Mouse (Mus musculus) layer of hippocampus, postnatal 25 days (tissue): ENCODE results near the gene Rapgef3. TPM values are rescaled to one million over a fixed set of nuclear protein-coding genes. Genes with fewer than 3 reads are reported as not detected.

Experiments used
- DNase-seq, 2 experiments: peaks; one replicate each; pipeline ENCODE4 v3.0.0; 2022; ENCODE audit warnings: mixed read lengths in 2 of 2, low spot score in 1 of 2; ENCODE audit errors: extremely low spot score in 1 of 2
- total RNA-seq, 2 experiments: library from RNA; stranded (reverse); gene quantifications; 2 replicates each; pipeline ENCODE4 v1.2.3; 2021

Rapgef3 gene
- 10 to 100 TPM; 36.3 to 40.3 TPM for total RNA-seq

DNA sequence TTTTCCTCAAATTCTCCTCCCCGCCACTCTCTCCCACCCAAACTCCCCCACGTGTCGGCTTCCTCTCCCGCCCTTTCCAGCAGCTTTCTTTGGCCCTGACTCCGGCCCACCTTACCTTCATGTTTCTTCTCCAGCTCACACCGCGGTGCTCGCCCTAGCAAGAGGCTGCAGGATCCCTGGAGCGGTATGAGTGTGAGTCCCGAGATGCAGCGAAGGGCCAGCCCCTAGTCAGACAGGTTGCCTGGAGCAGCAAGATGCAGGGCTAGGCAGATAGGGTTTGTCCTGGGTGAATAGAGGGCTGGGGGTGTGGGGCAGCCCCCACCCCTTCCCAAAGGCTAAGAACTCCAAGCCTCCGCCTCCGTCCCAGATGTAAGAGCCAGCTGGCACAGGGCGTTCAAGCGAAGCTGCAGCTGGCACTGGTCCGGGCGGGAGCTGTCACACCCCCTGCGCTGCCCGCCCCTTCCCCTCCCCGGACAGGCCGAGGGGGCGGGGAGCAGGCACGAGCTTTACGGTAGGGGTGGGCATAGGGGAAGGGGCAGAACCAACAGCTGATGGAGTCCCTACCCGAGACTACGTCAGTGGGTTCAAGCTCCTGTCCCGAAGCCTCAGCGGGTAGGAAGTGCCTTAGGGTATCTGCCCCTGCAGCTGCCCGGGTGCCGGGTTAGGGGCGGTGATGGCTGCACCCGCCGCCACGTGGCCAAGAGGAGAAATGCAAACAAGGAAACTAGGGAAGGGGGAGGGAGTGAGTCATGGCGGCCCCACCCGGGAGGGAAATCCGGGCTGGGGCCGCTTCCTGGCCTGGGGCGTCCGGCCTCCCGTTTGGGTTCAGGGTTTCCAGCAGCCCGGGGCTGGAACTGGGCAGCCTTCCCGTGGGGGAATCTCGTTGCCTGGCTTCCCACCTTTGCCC, at the start of gene Rapgef3:
TSS of gene Rapgef3 (minus strand) at position 693 of the 907 bp plus-strand sequence.
- DNase-seq = peak; percentile 67 to 74

DNA sequence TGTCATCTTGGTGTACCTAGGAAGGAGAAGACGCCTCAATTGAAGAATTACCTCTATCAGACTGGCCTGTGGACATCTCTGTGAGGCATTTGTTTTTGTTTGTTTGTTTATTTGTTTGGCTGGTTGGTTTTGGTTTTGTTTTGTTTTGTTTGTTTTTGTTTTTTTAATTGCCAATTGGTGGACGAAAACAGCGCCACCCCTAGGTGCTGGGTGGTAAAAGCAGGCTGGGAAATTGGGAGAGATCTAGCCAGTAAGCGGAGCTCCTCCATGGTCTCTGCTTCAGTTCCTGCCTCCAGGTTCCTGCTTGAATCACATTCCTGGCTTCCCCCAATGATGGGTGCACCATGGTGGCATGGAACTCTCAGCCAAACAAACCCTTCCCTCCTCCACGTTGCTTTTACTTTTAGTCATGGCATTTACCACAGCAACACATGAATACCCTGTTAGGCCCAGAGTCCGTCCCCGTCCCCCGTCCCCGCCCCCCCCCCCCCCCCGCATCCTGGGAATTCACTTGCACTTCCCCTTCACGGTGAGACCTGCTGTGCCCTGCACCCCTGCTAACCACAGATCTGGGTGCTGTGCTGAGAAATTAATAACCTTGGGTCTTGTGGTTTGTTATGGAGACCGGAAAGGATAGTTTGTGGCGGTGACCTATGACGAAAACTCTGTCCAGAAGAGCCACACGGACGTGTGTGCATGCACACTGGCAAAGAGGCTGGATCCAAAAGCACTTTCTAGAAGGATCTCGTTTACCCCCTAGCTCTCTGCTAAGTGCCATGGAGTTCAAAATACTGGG, 48.6 kb upstream of the Rapgef3 start:
- DNase-seq = no peak

DNA sequence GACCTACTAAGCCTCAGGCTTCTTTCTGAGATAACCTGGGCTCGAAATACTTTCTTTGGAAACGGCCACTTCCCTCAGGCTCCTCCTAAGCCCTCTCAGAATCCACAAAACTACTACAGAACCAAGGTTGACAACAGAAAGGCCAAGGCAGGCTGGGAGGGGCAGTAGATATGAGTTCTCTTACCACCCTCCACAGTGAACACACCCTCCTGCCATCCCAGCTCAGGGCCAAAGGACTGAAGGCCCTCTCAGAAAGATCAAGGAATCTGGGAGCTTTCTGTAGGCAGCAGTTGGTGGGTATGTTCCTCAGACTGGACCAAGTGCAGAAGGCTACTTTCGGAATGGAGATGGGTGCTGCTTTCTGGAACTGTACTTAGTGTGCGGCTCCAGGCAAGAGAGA, 47.5 kb upstream of the Rapgef3 start:
- DNase-seq = no peak

DNA sequence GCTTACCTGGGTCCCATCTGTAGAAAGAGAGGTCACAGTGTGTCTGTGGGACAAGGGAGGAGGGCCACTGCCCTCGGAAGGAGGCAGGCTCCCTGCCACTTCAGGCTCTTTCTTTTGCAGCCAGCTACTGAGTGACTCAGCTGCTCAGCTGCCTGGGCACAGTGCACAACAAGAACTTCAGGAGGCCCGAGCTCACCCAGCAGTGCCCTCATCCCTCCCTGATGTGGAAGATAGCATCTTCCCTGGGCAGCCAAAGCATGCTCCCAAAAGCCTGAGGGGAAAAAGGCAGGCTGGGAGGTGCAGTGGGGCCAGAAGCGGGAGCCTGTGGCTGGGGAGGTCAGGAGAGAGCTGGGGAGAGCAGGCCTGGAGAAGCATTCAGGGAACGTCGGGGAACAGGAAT, 46.9 kb upstream of the Rapgef3 start:
- DNase-seq = no peak

DNA sequence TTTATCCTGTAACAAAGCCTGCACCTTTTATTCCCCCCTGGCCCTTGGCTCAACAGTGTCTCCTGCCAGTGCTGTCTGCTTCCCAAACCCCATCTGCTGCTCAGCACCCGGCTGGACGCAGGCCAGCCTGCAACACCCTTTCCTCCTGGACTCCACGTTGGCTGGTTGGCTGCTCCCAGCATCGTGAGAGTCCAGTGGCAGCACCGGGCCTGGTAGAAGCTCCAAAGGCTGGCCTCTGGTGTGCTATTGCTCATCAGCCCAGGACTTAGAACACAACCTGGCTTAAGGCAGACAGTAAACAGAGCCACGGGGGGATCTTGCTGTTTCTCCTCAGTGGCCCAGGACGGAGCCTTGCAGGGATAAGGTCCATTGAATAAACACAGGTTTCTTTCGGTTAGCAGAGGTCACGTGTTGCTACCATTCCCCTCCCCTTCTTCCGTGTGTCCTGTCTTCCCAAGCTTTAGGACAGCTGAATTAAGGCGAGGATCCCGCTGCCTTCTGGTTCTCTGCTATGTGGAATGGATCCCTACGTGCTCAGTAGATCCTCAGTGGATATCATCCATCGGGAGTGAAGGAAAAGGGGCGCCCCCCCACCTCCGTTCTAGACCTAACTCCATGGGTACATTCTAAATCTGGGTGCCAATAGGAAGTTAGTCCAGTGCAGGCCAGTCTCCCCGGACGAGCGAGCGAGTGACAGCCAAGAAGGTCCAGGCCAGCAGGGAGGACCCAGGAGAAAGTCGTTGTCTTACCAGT, 45.9 kb upstream of the Rapgef3 start:
- no peak for DNase-seq

DNA sequence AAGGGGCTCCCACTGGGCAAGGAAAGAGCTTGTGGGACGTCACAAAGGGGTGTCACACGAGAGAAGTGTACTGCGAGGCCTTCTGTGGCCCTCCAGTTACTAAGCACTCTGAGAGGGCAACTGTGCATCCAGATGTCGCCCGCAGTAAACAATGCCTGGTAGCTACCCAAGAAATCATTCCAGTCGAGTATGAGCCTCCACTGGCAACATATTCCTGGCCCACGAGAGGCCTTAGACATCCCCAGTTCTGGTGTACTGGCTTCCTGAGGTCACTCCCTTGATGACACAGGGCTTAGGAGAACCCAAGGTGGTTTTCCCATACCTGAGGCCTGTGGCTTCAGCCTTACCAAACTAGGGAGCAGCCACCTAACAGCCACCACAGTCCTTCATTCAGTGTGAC, 45.1 kb upstream of the Rapgef3 start:
- DNase-seq = no peak

DNA sequence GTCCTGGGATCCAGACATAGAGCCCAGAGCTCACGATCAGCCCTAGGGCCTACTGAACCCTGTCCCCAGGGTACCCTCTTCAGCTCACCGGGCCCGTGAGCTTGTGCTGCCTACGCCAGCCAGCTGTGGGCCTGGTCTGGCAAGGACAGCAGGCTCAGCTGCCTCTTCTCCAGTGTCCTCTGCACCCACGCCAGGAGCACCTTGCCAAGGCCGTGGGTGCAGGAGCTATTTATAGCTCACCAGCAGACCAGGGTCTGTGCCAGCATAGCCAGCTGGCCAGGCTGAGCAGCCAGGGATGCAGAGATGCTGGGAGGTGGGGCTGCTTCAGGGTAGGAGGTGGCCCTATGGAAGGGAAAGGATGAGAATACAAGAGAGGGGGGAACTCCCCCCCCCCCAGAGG, 44.4 kb upstream of the Rapgef3 start:
- peak; percentile 55 to 66 for DNase-seq

DNA sequence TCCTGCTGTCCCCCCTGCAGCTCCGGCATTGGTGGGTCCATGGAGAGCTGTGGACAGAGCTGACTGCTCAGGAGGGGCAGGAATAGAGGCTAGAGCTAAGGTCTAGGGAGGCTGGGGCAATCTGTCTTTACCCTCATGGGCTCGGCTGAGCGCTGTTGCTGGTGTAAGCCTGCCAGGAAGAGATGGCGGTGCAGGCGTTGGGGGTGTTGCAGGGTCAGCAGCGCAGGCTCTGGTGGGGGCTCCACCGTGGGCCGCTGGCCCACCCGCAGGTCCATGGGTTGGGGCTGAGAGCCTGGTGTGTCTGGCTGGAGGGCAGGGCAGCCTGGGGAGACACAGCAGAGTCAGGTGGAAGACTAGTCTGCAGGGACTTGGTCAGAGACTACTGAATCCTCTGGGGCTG, 43.5 kb upstream of the Rapgef3 start:
- DNase-seq = no peak

DNA sequence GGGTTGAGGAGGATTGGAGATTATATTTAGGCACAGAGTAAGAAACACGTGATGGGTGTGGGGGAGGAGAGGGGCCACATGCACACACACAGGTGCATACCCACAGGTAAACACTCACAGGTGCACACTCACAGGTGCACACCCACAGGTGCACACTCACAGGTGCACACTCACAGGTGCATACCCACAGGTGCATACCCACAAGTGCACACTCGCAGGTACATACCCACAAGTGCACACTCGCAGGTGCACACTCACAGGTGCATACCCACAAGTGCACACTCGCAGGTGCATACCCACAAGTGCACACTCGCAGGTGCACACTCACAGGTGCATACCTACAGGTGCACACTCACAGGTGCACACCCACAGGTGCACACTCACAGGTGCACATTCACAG, 42.6 kb upstream of the Rapgef3 start:
- no peak for DNase-seq

DNA sequence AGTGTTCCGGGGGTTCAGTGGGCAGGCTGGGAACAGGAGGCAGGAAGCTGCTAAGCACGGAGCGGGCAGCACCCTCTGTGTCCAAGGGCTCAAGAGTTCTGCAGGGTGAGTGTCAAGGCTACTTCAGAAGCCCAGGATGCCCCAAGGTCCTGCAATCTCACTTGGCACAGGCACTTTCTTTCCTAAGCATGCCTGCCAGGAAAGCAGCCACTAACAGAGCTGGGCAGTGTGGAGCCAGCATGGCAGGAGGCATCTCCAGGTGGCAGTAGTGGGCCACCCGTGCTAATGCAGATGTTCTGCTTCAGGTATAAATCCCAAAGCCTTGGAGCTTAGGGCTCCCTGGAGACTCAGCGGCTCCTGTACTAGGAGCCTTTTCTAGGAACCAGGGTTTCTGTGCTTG, 42.2 kb upstream of the Rapgef3 start:
- DNase-seq = no peak

DNA sequence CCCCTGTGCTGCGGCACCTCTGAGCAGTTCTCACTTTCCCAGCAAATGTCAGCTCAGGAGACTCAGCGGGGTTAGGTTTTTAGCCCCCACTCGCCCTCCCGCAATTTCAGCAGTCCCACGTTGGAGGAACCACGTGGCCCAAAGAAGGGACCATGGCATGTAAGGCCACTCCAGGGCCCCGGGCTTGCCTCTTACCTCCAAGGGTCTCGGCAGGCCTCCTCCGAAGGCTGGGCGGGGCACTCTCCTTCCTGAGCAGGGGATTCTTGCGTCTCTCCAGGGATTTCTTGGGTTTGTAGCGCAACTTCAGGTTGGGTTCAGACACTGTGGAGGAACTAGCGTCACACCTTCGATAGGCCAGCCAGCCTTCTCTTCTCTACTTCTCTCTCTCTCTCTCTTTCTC, 41.4 kb upstream of the Rapgef3 start:
- DNase-seq = no peak

DNA sequence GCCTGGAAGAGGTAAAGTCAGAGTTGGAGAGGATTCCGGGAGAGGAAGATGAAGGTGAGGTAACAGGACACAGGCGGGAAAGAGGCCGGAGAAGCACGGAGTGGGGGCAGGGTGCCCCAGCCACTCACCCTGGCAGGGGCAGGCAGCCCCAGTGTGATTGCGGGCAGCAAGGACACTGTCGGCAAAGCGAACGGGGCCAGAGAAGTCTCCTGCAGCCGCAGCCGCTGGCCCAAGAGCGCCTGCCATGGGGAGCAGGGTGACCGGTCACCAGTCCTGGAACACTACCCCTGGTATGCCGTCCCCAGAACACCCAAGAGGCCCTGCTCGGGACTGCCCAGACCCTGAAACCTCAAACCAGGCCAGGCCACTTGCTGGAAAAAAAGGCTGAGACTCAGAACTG, 40.8 kb upstream of the Rapgef3 start:
- no peak for DNase-seq

DNA sequence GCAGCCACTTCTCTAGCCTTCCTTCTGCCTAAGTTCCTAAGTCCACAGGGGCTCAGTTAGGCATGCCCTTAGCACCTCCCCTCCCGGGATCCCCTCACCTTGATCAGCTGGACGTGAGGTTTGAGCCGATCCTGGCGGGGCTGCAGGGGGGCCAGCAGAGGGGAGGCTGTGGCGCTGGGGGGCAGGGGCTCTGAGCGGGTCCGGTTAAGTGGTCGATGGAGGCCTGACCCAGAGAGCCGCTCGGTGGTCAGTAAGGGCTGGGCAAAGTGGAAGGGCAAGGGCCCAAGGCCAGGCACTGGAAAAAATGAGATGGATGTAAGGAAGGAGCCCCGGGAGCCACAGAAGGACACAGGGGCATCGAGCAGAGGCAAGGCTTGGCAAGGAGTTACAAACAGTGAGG, 40.1 kb upstream of the Rapgef3 start:
- no peak for DNase-seq

DNA sequence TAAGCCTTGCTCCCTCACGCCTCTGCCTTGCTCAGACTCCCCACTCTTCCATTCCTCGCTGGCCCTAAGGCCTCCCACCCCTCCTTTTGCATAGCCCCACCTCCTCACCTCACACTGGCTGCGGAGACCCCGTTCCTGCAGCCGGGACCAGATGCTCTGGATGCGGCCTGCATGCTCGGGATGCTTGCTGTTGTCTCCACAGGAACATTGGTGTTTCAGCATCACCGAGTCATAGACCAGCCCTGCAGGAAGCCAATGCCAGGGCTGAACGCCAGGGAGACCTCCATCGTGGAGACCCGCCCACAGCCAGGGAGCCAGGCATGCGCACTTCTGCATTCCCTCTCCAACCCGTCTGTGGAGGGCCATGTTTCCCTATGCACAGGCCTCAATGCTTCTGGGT, 34.8 kb upstream of the Rapgef3 start:
- no peak for DNase-seq

DNA sequence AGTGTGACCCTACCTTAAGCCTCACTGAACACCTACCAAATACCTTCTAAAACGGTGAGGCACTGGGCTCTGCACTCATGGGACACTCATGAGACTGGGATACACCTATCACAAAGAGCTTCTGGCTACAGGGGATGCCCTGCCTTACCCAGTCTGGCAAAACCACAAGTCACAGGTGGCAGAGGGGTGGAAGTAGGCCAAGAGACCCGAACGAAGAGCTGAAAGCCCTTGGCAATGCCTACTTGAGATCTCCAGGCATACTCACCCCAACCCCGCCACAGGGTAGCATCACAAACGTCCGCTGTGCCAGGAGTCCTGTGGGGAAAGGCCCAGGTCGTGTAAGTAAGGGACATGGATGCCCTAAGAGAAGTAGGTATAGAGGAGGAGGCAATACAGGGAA, 34.0 kb upstream of the Rapgef3 start:
- DNase-seq = no peak

DNA sequence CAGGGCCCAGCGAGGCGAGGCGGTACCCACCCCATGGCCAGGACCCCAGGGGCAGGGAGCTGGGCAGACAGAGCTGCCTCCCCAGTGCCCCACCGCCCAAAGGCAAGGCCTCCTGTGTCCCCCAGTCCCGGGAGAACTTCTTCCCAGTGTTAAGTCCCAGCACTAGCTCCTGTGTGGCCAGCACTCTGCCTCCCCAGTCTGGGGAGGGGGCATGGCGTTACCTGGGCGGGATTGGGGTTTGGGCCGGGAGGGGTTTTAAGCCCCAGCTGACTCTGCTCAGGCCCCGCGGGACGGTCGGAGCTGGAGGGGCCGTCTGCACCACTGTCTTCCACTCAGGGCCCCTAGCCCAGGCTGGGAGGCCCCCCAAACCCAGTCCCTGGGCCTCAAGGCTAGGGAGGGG, 33.1 kb upstream of the Rapgef3 start:
- DNase-seq = no peak

DNA sequence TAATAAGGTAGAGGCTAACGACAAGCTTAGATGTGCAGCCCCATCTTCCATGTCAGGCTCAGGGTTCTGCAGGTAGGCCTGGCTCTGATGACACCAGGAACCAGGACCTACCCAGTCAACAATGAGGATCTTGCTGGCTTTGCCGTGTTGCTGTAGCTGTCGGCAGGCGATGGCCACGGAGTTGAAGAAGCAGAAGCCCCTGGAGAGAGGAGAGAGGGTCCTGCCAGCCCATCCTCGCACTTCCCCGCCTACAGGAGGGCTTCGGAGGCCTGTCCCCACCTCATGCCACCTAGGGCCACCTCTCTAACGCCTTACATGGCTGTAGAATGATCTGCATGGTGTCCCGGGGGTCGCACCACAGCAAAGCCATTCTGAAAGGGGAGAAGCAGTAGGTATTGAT, 31.7 kb upstream of the Rapgef3 start:
- DNase-seq = no peak

DNA sequence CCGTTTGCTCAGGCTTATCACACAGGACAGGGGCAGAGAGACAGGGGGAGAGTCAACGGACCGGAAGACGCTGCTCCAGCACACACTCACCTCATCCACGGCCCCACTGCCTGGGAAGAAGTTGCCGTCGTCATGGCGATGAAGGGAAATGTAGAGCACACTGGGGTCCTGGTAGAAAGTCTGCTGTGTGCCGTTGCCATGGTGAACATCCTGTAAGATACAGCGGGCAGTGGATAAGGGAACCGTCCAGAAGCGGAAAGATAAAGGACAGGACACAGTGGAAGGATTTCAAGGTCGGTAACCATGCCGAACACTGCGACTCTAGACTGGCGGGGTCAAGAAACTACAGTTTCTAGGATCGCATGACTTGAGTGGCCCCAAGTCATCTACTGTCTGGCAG, 30.4 kb upstream of the Rapgef3 start:
- DNase-seq = no peak

DNA sequence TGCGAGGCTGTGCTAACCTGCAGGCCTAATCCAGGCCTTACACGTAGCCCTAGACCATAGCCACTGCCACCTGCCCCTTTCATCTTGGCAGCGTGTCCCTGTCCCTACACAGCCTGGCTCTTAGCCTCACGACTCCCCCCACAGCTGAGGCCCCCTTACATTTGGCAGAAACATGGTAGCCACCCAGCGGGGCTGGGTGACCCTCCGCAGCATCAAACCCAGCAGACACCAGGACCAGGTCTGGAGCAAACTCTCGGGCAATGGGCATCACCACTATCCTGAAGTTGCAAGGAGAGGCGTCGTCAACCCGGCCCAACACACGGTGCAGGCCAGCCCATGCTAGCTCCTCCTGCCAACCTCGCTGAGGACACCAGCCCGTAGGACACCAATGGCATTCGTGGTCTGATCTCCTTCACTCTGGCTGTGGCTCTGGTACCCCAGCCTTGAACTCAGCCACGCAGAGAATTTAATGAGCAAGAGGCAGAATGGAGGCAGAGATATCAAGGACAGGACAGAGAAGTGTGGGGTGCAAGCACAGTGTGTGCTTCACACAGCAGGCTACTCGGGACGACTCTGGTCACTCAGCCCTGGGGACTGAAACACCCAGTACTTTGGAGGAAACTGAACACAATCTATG, 29.0 kb upstream of the Rapgef3 start:
- DNase-seq = no peak

DNA sequence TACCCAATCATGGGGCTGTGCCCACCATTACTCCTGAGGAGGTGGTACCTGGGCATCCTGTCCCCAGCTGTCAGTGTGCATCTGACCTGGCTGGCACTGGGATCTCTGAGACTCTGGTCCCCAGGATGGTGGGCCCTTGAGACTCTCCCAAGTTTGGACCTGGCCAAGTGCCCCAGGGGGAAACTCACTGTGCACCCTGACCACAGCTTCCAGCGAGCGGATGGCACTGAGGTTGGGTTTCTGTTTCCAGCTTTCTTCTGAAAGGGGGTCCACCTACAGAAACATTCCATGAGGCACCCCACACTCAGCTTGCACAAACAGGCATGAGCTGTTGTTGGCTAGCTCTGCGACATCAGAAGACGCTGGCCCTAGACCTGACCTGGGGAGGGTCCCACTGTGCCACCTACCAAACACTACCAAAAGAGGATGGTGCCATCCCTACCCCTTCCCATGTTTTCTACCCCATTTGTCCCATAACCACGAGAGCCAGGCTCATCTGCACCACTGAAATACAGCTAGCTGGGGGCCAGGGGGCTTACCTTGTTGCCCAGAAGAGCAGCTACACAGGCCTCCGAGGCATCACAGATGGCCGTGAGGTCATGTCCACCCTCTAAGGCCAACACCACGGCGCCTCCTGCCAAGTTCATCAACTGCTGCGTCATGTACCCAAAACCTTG, 27.9 kb upstream of the Rapgef3 start:
- DNase-seq = no peak
